In the genomic region with DNA sequence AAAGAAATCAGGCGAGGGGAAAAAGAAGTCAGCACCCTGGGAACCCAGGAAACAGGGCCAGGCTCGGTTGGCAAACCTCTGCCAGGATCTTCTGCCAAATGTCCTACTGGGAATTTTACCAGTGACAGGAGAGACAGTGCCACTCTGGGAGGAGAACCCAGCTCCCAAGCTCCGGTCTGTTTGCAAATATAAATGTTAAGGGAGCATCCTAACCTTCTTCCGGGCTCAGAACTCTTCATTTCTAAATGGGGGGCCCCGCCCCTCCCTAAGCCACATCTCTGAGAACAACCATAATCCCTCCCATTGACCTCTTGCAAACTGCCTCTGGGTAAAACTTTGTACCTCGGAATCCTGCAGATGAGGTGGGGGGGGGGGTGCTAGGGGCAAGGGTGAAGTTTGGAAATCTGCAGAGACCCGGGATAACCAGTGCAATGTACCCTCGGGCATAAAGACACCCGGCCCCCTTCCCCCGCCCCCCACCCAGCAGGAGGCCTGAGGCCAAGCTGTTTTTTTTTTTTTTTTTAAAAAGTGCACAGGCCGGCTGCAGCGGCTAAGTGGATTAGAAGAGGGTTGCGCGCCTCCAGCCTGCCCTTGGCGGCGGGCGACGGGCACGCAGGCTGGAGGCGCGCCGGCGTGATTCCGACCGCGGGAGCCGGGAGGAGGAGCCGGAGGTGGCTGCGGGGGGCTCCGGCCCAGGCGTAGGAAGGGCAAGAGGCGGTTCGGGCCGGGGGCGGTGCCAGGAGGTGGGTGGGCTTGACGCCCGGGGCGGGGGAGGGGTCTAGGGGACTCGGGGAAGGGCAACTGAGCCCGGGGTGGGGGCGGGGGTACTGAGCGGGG, we compare ENCODE assay signal across 8 mouse cellular contexts. TPM values are rescaled to one million over a fixed set of nuclear protein-coding genes. Genes with fewer than 3 reads are reported as not detected.
A peak's percentile ranks its signal among the peaks of the same experiment; 100 is the strongest.
DNase-seq lines count a peak whose midpoint lies in the region; ATAC-seq lines count a peak whose summit lies in the region.

No protein-coding gene starts in this region.

- H3K4me3 ChIP-seq in hindbrain, embryonic 11.5 days (ENCODE audit: low read depth, low read length) = peak overlapping the region; percentile 60

- H3K4me1 ChIP-seq in hindbrain, embryonic 11.5 days (replicated peaks; ENCODE audit: control insufficient read depth, insufficient read depth, low read length) = peaks cover 5% of the 10 kb centered on the region

- H3K4me2 ChIP-seq in hindbrain, embryonic 11.5 days (replicated peaks; ENCODE audit: low read depth, low read length) = peak overlapping the region; percentile 99

- H3K9me3 ChIP-seq in hindbrain, embryonic 11.5 days (ENCODE audit: control insufficient read depth, low read length) = no peaks in the 10 kb centered on the region

- DNase-seq in MN1 (ENCODE audit: low spot score) = peak; percentile 92
- peak; percentile 74 for DNase-seq in cerebellum, adult 9-10 months
- DNase-seq in forelimb bud, embryonic 11.5 days (ENCODE audit: low read depth, low spot score) = peak; percentile 76
- DNase-seq in hindbrain, embryonic 11.5 days (ENCODE audit: low spot score) = peak; percentile 90
- DNase-seq in layer of hippocampus, postnatal 36 days = peak; percentile 64 to 68
- DNase-seq in lung, postnatal 14 days = peak; percentile 87
- peak; percentile 82 for DNase-seq in ovary, postnatal 36 days (ENCODE audit: low spot score)
- DNase-seq in thymus, postnatal 14 days = peak; percentile 91

- no peak overlapping the region for H3K27ac ChIP-seq in hindbrain, embryonic 11.5 days (ENCODE audit: low read depth, low read length)

- H3K9ac ChIP-seq in hindbrain, embryonic 11.5 days (ENCODE audit: low read depth, low read length) = peak overlapping the region; percentile 16; the same call in 1 of the 2 replicates

- H3K36me3 ChIP-seq in hindbrain, embryonic 11.5 days (ENCODE audit: control insufficient read depth, insufficient read depth, low read length) = no peaks in the 10 kb centered on the region

- 4% methylated on average over 23 of the region's 42 CpGs for WGBS in hindbrain, embryonic 11.5 days

- H3K27me3 ChIP-seq in hindbrain, embryonic 11.5 days (ENCODE audit: control insufficient read depth, insufficient read depth, low read length) = peaks cover 20% of the 10 kb centered on the region

- peak; percentile 79 for ATAC-seq in hindbrain, embryonic 11.5 days (ENCODE audit: low FRiP score)

RNA-seq across cellular contexts. Expression of gene Jade2, which starts 2.3 kb away (rescaled TPM):
- polyA plus RNA-seq in hindbrain, embryonic 11.5 days (2014; fragmentation: Nextera tagmentation; extraction: Ambion mirVana) = 0.34 and 0.40 TPM in 2 replicates
- 10 to 100 TPM; 36.0 to 36.5 TPM for total RNA-seq in layer of hippocampus, postnatal 36 days (2021)
